Mouse (Mus musculus): ENCODE data around the gene Krtap3-3. TPM values are rescaled to one million over a fixed set of nuclear protein-coding genes. Genes with fewer than 3 reads are reported as not detected.

Gene Krtap3-3
- total RNA-seq, 2 experiments from 2014 or later = not detected

Other genes starting within 250 kb of the Krtap3-3 start
Only the 30 nearest of the 34 such genes appear.
- gene Krt25, start 227.9 kb downstream of the Krtap3-3 start, total RNA-seq (2015) = not detected in 2 replicates
- not detected in 2 replicates for gene Krt25, start 227.9 kb downstream of the Krtap3-3 start, total RNA-seq (2017)
- not detected in 2 replicates for gene Krt26, start 212.9 kb downstream of the Krtap3-3 start, total RNA-seq (2015)
- gene Krt26, start 212.9 kb downstream of the Krtap3-3 start, total RNA-seq (2017) = not detected in 2 replicates
- gene Krt27, start 199.8 kb downstream of the Krtap3-3 start, total RNA-seq (2015) = not detected in 2 replicates
- gene Krt27, start 199.8 kb downstream of the Krtap3-3 start, total RNA-seq (2017) = not detected in 2 replicates
- gene Krt28, start 176.0 kb downstream of the Krtap3-3 start, total RNA-seq (2015) = not detected in 2 replicates
- not detected in 2 replicates for gene Krt28, start 176.0 kb downstream of the Krtap3-3 start, total RNA-seq (2017)
- 1.7 and 3.1 TPM in 2 replicates for gene Krt10, start 161.5 kb downstream of the Krtap3-3 start, total RNA-seq (2015)
- 0.98 TPM in 1 of 2 replicates, not detected in the other for gene Krt10, start 161.5 kb downstream of the Krtap3-3 start, total RNA-seq (2017)
- not detected in 2 replicates for gene Krt12, start 128.6 kb downstream of the Krtap3-3 start, total RNA-seq (2015)
- not detected in 2 replicates for gene Krt12, start 128.6 kb downstream of the Krtap3-3 start, total RNA-seq (2017)
- gene Krt20, start 112.7 kb downstream of the Krtap3-3 start, total RNA-seq (2015) = not detected in 2 replicates
- gene Krt20, start 112.7 kb downstream of the Krtap3-3 start, total RNA-seq (2017) = not detected in 2 replicates
- not detected in 2 replicates for gene Krt23, start 57.7 kb downstream of the Krtap3-3 start, total RNA-seq (2015)
- not detected in 2 replicates for gene Krt23, start 57.7 kb downstream of the Krtap3-3 start, total RNA-seq (2017)
- gene Krt39, start 29.5 kb downstream of the Krtap3-3 start, total RNA-seq (2015) = not detected in 2 replicates
- not detected in 2 replicates for gene Krt39, start 29.5 kb downstream of the Krtap3-3 start, total RNA-seq (2017)
- not detected in 2 replicates for gene Krt40, start 7.7 kb downstream of the Krtap3-3 start, total RNA-seq (2015)
- not detected in 2 replicates for gene Krt40, start 7.7 kb downstream of the Krtap3-3 start, total RNA-seq (2017)
- gene Krtap3-2, start 6.0 kb upstream of the Krtap3-3 start, total RNA-seq (2015) = not detected in 2 replicates
- not detected in 2 replicates for gene Krtap3-2, start 6.0 kb upstream of the Krtap3-3 start, total RNA-seq (2017)
- gene Gm11939, start 8.6 kb upstream of the Krtap3-3 start, total RNA-seq (2015) = not detected in 2 replicates
- gene Gm11939, start 8.6 kb upstream of the Krtap3-3 start, total RNA-seq (2017) = not detected in 2 replicates
- not detected in 2 replicates for gene Krtap3-1, start 15.8 kb upstream of the Krtap3-3 start, total RNA-seq (2015)
- gene Krtap3-1, start 15.8 kb upstream of the Krtap3-3 start, total RNA-seq (2017) = not detected in 2 replicates
- not detected in 2 replicates for gene Krtap1-5, start 30.2 kb upstream of the Krtap3-3 start, total RNA-seq (2015)
- gene Krtap1-5, start 30.2 kb upstream of the Krtap3-3 start, total RNA-seq (2017) = not detected in 2 replicates
- gene Krtap1-4, start 32.8 kb upstream of the Krtap3-3 start, total RNA-seq (2015) = not detected in 2 replicates
- gene Krtap1-4, start 32.8 kb upstream of the Krtap3-3 start, total RNA-seq (2017) = not detected in 2 replicates
- not detected in 2 replicates for gene Krtap1-3, start 40.5 kb upstream of the Krtap3-3 start, total RNA-seq (2015)
- gene Krtap1-3, start 40.5 kb upstream of the Krtap3-3 start, total RNA-seq (2017) = not detected in 2 replicates
- gene Krtap9-3, start 47.2 kb upstream of the Krtap3-3 start, total RNA-seq (2015) = not detected in 2 replicates
- gene Krtap9-3, start 47.2 kb upstream of the Krtap3-3 start, total RNA-seq (2017) = not detected in 2 replicates
- gene Gm11938, start 52.4 kb upstream of the Krtap3-3 start, total RNA-seq (2015) = not detected in 2 replicates
- not detected in 2 replicates for gene Gm11938, start 52.4 kb upstream of the Krtap3-3 start, total RNA-seq (2017)
- gene Gm11937, start 59.3 kb upstream of the Krtap3-3 start, total RNA-seq (2015) = not detected in 2 replicates
- gene Gm11937, start 59.3 kb upstream of the Krtap3-3 start, total RNA-seq (2017) = not detected in 2 replicates
- gene Krtap2-4, start 64.0 kb upstream of the Krtap3-3 start, total RNA-seq (2015) = not detected in 2 replicates
- gene Krtap2-4, start 64.0 kb upstream of the Krtap3-3 start, total RNA-seq (2017) = not detected in 2 replicates
- gene Gm11562, start 69.6 kb upstream of the Krtap3-3 start, total RNA-seq (2015) = not detected in 2 replicates
- not detected in 2 replicates for gene Gm11562, start 69.6 kb upstream of the Krtap3-3 start, total RNA-seq (2017)
- gene Krtap4-1, start 77.4 kb upstream of the Krtap3-3 start, total RNA-seq (2015) = not detected in 2 replicates
- gene Krtap4-1, start 77.4 kb upstream of the Krtap3-3 start, total RNA-seq (2017) = not detected in 2 replicates
- not detected in 2 replicates for gene Krtap4-2, start 84.2 kb upstream of the Krtap3-3 start, total RNA-seq (2015)
- gene Krtap4-2, start 84.2 kb upstream of the Krtap3-3 start, total RNA-seq (2017) = not detected in 2 replicates
- gene Krtap4-7, start 93.2 kb upstream of the Krtap3-3 start, total RNA-seq (2015) = not detected in 2 replicates
- not detected in 2 replicates for gene Krtap4-7, start 93.2 kb upstream of the Krtap3-3 start, total RNA-seq (2017)
- gene Gm11555, start 99.4 kb upstream of the Krtap3-3 start, total RNA-seq (2015) = not detected in 2 replicates
- gene Gm11555, start 99.4 kb upstream of the Krtap3-3 start, total RNA-seq (2017) = not detected in 2 replicates
- gene Gm11563, start 108.1 kb upstream of the Krtap3-3 start, total RNA-seq (2015) = not detected in 2 replicates
- gene Gm11563, start 108.1 kb upstream of the Krtap3-3 start, total RNA-seq (2017) = not detected in 2 replicates
- not detected in 2 replicates for gene Krtap4-6, start 115.1 kb upstream of the Krtap3-3 start, total RNA-seq (2015)
- not detected in 2 replicates for gene Krtap4-6, start 115.1 kb upstream of the Krtap3-3 start, total RNA-seq (2017)
- gene Gm14190, start 139.9 kb upstream of the Krtap3-3 start, total RNA-seq (2015) = not detected in 2 replicates
- not detected in 2 replicates for gene Gm14190, start 139.9 kb upstream of the Krtap3-3 start, total RNA-seq (2017)
- not detected in 2 replicates for gene Gm14180, start 183.4 kb upstream of the Krtap3-3 start, total RNA-seq (2015)
- not detected in 2 replicates for gene Gm14180, start 183.4 kb upstream of the Krtap3-3 start, total RNA-seq (2017)
- gene Gm11595, start 222.0 kb upstream of the Krtap3-3 start, total RNA-seq (2015) = not detected in 2 replicates
- not detected in 2 replicates for gene Gm11595, start 222.0 kb upstream of the Krtap3-3 start, total RNA-seq (2017)

All from megakaryocyte, adult 5-6 weeks (primary cell).